Mouse (Mus musculus) kidney, adult 8-10 months (tissue): ENCODE data around the gene Agtrap.

Experiments
- DNase-seq, 2 experiments: peaks; one replicate each; pipeline ENCODE4 v3.0.0; 2022

Agtrap gene

DNA sequence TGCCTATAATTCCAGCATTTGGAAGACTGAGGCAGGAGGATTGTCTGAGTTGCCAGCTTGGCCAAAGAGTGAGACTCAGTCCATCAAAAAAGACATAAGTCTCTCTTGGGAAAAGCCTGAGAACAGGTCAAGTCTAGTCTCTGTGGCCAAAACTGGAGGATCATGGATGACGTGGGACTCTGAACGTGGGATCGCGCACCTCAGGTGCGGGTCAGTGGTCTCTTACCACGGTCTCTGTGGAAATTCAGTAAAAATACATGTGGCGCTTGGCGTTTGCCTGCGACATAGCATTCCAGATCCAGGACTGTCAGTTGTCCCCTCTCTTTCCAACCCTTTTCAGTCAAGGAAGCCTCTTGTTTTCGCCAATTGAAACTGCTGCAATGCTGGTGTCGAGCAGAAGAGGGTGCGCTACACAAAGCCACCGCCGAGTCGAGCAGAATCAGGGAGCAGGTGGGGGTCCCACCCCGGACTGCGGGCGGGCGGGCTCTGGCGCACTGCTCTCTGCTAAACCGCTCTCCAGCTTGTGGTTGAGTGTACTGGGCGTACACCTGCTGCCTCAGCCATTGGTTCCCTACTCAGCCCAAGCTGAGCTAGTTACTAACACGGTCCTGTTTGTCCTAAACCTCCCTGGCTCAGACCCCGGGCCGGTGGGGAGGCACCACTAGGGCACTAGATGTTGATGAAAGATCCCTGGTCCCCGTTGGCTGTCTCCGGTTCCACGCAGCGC, 14.1 kb upstream of the Agtrap start:
- DNase-seq: peak in 1 of 2 experiments; percentile 50

DNA sequence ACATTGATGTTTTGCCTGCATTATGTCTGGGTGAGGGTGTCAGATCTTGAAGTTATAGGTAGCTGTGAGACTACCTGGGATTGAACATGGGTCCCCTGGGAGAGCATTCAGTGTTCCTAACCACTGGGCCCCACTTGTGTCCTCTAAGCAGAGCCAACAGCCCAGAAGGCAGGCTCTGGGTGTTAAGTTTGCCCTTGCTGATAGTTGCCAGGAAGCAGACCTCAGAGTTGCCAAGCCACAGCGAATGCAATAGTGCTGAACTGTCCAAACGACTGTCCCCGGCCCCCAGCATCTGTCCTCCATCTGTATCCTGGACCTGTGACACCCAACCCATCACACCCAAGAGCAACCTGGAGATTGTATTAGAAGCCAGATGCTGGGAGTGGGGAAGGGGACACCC, 10.8 kb upstream of the Agtrap start:
- DNase-seq: no peak

DNA sequence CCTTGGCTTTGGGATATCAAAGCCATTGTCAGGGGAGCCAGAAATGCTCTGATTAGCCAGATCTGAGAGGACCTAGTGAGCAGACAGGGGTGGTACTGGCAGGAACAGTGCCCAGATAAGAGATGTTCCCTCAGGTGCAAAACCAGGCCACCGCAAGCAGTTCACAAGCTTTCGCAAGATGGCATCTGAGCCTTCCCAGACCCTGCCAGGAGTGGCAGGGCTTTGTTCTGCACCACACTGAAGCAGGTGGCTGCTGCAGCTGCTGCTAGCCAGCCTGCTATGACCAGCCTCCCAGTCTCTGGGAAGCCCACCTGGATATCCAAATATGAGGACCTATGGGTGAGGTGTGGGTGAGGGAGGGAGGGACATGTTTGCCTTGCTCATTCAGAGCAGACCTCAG, 10.1 kb upstream of the Agtrap start:
- DNase-seq: no peak

DNA sequence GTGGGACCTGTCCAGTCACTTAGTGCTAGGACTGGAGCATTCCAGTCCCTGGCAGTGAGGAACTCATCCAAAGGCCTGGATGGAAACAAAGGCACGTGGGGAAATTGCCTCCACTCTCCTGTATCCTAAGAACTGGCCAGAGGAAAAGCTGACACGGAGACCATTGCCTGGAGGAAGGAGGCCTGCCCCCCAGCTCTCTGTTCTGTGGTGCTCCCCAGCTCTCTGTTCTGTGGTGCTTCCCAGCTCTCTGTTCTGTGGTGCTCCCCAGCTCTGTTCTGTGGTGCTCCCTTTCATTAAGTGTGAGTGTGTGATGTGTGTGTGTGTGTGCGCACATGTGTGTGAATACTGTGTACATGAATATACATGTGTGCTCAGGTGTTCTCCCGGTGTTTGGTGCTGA, 7.2 kb upstream of the Agtrap start:
- DNase-seq: no peak

GRCm38 (mm10) chr4:148094161-148094560, 6.3 kb upstream of the Agtrap start:
- no peak for DNase-seq

GRCm38 (mm10) chr4:148092551-148093271, 4.9 kb upstream of the Agtrap start:
- no peak for DNase-seq

DNA sequence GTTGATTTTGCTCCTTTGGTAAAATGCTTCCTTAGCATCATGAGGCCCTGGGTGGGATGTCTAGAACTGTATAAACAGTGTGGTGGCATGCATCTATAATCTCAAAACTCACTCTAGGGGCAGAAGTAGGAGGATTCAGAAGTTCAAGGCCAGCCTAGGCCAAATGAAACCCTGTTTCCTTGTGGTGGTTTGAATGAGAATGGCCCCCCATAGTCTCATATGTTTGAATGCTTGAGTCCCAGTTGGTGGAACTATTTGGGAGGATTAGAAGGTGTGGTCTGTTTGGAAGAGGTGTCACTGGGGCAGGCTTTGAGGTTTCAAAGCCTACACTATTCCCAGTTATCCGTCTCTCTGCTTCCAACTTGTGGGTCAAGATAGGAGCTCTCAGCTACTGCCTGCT, 3.4 kb upstream of the Agtrap start:
- no peak for DNase-seq

- no peak for DNase-seq
These were observed 1.3 kb upstream of the Agtrap start for GRCm38 (mm10) chr4:148089166-148089565.

DNA sequence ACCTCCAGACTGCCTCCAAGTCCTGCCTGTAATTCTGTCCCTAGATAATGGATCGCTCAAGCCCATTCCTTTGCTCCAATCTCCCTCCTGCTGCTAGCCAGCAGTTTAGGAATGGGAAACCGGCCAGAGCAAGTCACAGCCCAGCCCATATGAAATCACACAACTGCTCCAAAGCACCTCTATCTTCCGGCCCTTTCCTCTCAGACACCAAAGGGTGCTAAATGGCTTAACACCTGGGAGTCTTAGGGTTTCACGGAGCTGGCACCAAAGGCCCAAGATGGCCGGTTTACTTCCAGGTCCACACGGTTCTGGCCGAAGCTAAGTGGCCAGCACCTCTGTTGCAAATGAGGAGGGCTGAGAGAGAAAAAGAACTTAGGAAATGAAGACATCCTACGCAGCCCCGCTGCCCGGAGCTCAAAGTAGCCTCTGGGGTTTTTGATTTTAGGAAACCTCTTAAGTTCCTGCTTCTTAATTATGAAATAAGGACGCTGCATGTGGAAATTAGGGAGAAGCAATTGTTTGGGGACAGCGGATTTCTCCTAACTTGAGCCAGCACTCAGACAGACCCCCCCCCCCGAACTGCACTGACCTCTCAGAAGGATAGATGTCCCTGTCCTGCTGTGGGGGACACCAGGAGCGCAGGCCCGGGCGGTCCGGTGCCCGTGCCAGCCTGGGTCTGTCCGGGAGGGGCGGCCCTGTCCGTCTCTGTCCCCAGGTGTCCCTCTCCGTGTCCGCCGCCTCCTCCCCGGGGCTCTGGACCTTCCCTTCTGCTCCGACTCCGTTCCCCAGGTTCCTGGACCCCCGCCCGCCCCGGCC, 532 bp downstream of the Agtrap start:
- peak; percentile 50 to 71 for DNase-seq

GRCm38 (mm10) chr4:148085907-148086305, 1.9 kb downstream of the Agtrap start:
- DNase-seq: no peak

- peak; percentile 45 to 53 for DNase-seq
These were observed 2.5 kb downstream of the Agtrap start for GRCm38 (mm10) chr4:148085131-148085906.

DNA sequence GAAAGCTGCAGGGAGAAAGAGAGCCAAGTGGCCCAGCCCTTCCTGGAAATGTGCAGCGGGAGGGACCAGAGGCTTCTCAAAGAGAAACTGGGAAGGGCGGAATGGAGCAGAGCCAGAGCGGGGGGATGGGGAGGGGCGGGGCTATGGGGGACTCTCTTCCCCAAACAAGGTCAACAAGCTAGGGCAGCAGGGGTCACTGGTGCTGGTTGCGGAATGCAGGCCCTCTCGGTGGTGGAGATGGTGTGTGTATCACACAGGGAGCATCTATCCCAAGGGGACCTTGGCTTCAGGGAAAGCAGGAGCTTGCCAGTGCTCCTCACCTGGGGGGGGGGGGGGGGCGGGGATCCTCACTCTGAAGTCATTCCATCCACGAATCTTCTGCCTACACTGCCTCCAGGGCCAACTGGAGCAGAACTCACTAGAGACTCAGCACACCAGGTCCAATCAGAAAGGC, 3.5 kb downstream of the Agtrap start:
- DNase-seq: peak; percentile 52 to 58

DNA sequence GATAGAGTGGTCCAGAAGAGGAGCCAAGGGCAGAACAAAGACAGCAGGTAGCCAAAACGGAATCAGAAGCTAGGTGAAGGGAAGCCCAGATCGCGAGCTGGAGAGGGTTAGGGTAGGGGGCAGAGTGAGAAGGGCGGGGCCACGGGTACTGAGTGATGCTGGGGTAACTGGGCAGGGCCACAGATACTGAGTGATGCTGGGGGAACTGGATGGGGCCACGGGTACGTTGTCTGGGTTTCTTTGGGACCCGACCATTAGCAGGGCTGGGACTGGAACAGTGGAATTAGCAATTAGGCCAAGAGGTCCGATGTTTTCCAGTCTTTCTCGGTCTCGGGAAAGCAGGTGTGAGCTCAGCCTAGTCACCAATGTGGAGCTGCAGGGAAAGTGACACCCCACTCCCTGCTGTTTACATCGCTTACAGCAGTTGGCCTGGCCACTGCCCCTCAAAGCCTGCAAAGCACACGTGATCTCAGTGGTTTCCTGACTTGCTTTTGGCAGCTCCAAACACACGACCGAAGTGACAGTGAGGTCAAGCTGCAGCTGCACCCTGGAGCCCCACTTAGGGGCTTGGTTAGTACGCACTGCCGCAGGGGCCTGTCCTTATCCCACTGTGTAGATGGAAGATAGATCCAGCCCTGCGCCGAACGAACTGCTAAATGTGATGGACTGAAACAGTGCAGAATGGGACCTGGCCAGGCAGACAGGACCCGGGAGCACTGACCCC, 4.5 kb downstream of the Agtrap start:
- peak; percentile 44 to 59 for DNase-seq

DNA sequence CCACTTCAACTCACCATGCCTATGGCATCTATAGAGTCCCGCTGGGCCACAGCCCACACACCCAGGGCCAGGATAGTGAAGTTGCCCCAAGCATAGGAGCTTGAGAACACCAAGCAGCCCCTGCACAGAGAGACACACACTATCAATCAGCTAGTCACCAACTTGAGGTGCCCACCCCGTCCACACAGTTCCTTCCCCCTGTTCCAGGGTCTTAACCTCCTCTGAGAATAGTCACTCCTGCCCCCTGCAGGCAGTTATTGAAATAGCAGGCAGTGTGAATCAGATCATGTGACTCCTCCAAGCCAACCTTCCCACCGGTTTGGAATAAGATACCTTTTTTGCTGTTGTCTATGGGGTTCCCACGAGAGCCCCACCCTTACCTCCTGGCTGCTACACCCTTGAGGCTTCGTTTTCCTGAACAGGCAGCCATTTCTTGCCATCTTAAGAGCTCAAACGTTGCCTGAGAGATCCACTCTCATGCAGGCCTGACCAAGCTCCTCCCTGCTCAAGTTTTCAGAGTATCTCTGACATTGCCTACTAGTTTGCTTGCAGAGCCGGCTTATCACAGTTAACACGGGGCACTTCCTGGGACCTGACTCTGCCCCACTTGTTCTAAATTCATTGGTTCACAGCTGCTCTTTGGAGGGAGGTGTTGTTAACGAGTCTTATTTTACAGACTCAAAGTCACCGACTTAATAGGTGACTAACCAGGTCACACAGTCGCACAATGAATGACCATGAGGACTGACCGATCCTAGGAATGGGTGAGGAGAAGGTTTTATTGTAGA, 5.4 kb downstream of the Agtrap start:
- peak in 1 of 2 experiments; percentile 72 for DNase-seq

DNA sequence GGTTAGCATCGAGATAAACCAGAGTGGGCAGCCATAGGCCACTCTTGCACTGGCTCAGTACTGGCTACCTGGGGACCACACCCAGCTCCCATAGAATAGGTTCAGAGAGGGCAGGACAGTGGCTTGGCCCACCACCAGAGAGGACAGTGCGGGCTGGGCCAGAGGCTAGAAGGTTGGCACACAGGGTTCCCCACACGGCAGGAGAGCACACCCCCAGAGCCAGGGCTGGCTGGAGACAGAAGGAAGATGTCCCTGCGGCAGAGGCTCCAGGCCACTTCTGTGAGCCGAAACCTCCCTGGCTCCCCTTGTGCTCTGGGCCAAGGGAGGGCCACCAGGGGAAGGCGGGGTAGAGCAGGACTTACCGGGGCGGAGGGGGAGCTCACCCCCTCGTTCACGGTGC, 6.6 kb downstream of the Agtrap start:
- DNase-seq: no peak

GRCm38 (mm10) chr4:148080597-148080973, 7.2 kb downstream of the Agtrap start:
- no peak for DNase-seq

GRCm38 (mm10) chr4:148079944-148080596, 7.8 kb downstream of the Agtrap start:
- DNase-seq: peak; percentile 50 to 56

- DNase-seq: no peak
These were observed 8.6 kb downstream of the Agtrap start for GRCm38 (mm10) chr4:148079212-148079611.

DNA sequence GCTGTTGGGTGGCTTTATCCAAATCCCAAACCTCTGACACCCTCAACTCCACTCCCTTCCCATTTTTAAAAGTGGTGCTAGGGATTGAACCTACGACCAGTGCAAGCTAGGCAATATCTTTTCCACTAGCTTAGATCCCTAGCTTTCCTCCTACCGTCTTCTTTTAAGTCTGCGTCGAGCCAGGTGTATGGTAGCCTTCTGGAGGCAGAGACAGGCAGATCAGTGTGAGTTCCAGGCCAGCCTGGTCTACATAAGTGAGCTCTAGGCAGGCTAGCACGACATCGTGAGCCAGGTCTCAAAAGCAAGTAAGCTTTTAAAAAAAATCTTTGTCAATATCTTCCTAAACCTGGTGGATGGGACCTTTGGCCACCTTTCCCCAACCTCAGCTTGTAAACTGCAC, 11.9 kb downstream of the Agtrap start:
- DNase-seq: no peak

- DNase-seq: peak; percentile 57 to 75
These were observed 12.6 kb downstream of the Agtrap start for GRCm38 (mm10) chr4:148075259-148075658.
